Mouse (Mus musculus) forebrain, embryonic 16.5 days (tissue): ENCODE results near the gene Rtl8a. TPM values are rescaled to one million over a fixed set of nuclear protein-coding genes. Genes with fewer than 3 reads are reported as not detected.
"Not testable (repeated sequence)": the region's sequence is repeated elsewhere in the genome, so short reads cannot be mapped to it uniquely, and the experiment has no call there.

Experiments
- ATAC-seq: fragments of 200-750 bp; cut with Nextera tagmentation; 2 replicates; pipeline ENCODE4 v1.8.0; 2017; ENCODE audit warnings: mild to moderate bottlenecking, moderate library complexity
- H3K27ac ChIP-seq: fragments of 300-500 bp; sonication (generic); 2 replicates; pipeline ENCODE4 v1.5.1; 2014; ENCODE audit warnings: low read length, control low read depth
- H3K27me3 ChIP-seq: fragments of 300-500 bp; sonication (generic); replicated peaks from 2 replicates; pipeline ENCODE4 v1.6.1; 2014; ENCODE audit warnings: low read length; ENCODE audit not compliant: control insufficient read depth, insufficient read depth
- H3K36me3 ChIP-seq: fragments of 300-500 bp; sonication (generic); 2 replicates; pipeline ENCODE4 v1.6.1; 2014; ENCODE audit not compliant: control insufficient read depth, insufficient read depth
- H3K4me1 ChIP-seq: fragments of 300-500 bp; sonication (generic); replicated peaks from 2 replicates; pipeline ENCODE4 v1.6.1; 2014; ENCODE audit warnings: low read length; ENCODE audit not compliant: control insufficient read depth, insufficient read depth
- H3K4me2 ChIP-seq: fragments of 300-500 bp; sonication (generic); 2 replicates; pipeline ENCODE4 v1.6.1; 2014; ENCODE audit warnings: mild to moderate bottlenecking, low read length, control low read depth
- H3K4me3 ChIP-seq: fragments of 300-500 bp; sonication (generic); replicated peaks from 2 replicates; pipeline ENCODE4 v1.5.1; 2014; ENCODE audit warnings: mild to moderate bottlenecking, low read length, control low read depth
- H3K9ac ChIP-seq: fragments of 300-500 bp; sonication (generic); replicated peaks from 2 replicates; pipeline ENCODE4 v1.6.1; 2014; ENCODE audit warnings: low read depth, low read length, control low read depth
- H3K9me3 ChIP-seq: fragments of 300-500 bp; sonication (generic); 2 replicates; pipeline ENCODE4 v1.6.1; 2016; ENCODE audit warnings: low read length; ENCODE audit not compliant: control insufficient read depth
- WGBS: fragments of 180-500 bp; shearing (Covaris S2); extraction: QIAGEN DNeasy Blood & Tissue Kit; methylation state at CpG from one replicate; pipeline ENCODE4 v1.1.7; 2014; 5-methylcytosine and 5-hydroxymethylcytosine counted together
- polyA plus RNA-seq: library from polyadenylated mRNA; unstranded; fragments of >200 nt; fragmentation: Nextera tagmentation; extraction: Ambion mirVana; gene quantifications from 2 replicates; pipeline ENCODE4 v1.2.1, GENCODE M21; 2015

Rtl8a gene
- 146 and 154 TPM in 2 replicates for polyA plus RNA-seq

DNA sequence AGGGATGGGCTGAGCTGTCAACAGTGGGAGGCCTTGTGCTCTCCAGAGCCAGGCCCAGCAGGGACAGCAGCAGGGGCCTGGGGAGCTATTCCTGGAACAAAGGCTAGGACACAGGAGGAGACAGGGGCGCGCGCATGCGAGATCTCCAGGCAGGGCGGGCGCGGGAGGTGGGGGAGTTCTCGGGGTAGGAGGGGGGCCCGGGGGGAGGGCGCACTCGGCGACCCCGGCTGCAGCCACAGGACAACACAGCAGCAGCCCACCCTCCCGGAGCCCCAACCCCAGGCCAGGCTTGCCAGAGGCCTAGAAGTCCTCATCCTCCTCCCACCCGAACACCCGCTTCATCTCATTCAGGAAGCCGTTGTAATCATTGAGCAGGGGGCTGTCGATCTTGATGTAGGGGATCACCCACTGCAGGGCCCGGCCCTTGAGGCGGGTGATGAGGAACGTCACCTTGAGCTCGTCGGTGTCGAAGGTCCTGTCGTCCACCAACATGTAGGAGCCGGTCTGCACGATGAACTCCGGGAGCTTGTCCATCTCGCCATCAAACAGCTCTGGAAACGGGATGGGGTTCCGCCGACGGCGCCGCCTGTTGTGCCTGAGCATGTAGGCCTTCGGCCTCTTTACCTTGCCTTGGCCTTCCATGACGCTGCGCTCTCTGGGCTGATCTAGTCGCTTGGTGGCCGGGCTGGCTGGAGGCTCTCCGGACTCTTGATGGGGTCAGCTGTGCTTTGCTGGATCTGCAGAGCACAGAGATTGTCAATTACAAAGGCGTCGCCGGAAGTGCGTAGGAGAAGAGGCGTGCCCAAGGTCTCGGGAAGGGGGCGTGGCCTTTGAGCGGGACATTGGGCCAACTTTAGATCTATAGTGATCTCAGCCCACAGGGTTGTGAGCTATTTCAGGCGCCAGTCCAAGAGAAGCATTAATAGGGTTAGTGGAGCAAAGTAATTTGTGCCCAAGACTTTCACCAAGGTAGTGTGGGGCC is at the start of gene Rtl8a:
Gene Rtl8a (minus strand): TSS at position 703 of the 982 bp plus-strand sequence.
- not testable (repeated sequence) for H3K27ac ChIP-seq, H3K27me3 ChIP-seq, H3K36me3 ChIP-seq, H3K9me3 ChIP-seq, H3K4me1 ChIP-seq
- Histone ChIP-seq H3K9ac (peak within 1 kb of the TSS; percentile 45; the same call in 1 of the 2 replicates), H3K4me2 (peak within 1 kb of the TSS; percentile 40), H3K4me3 (peak within 1 kb of the TSS; percentile 41)
- 19% methylated on average over 10 of the region's 50 CpGs for WGBS
- peak; percentile 96 for ATAC-seq

- WGBS = 68% methylated on average over 2 of the region's 2 CpGs
- H3K4me3 ChIP-seq = no peak overlapping the region
- no peaks in the 10 kb centered on the region for H3K27me3 ChIP-seq
- H3K36me3 ChIP-seq = no peaks in the 10 kb centered on the region
- no peak for ATAC-seq
- no peak overlapping the region for H3K9ac ChIP-seq
- no peak overlapping the region for H3K27ac ChIP-seq
- no peaks in the 10 kb centered on the region for H3K9me3 ChIP-seq
- H3K4me2 ChIP-seq = no peak overlapping the region
- no peaks in the 10 kb centered on the region for H3K4me1 ChIP-seq
Observed at GRCm38 (mm10) chrX:53693141-53693540, 49.7 kb upstream of the Rtl8a start.

GRCm38 (mm10) chrX:53692065-53692464 is 48.6 kb upstream of the Rtl8a start:
- H3K36me3 ChIP-seq = no peaks in the 10 kb centered on the region
- no peak overlapping the region for H3K4me3 ChIP-seq
- WGBS = 89% methylated on average over 2 of the region's 2 CpGs
- H3K4me1 ChIP-seq = no peaks in the 10 kb centered on the region
- H3K4me2 ChIP-seq = no peak overlapping the region
- H3K9me3 ChIP-seq = no peaks in the 10 kb centered on the region
- no peak overlapping the region for H3K9ac ChIP-seq
- H3K27me3 ChIP-seq = no peaks in the 10 kb centered on the region
- no peak for ATAC-seq
- H3K27ac ChIP-seq = no peak overlapping the region

DNA sequence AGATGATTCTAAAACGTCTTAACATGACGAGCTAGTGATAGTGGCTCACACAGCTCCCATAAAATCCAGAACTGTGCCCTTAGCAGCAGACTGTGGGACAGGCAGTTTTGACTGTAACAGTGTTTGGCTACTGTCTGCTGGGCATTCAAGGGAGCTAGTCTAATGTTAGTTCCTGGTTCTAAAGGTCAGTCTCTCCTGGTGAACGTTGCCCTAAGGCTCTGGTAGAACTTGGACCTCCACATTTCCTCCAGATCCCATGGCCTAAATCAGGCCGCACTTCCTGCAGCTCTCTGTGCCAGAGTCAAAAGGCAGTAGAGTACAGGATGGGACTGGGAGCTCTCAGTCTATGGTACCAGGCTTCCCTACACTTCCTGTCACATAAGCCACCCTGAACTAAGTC is 41.2 kb upstream of the Rtl8a start:
- not testable (repeated sequence) for H3K4me3 ChIP-seq, H3K4me1 ChIP-seq, H3K9me3 ChIP-seq, H3K4me2 ChIP-seq, H3K36me3 ChIP-seq, ATAC-seq, H3K27me3 ChIP-seq, H3K27ac ChIP-seq, H3K9ac ChIP-seq
- WGBS = 88% methylated on average over 2 of the region's 4 CpGs

DNA sequence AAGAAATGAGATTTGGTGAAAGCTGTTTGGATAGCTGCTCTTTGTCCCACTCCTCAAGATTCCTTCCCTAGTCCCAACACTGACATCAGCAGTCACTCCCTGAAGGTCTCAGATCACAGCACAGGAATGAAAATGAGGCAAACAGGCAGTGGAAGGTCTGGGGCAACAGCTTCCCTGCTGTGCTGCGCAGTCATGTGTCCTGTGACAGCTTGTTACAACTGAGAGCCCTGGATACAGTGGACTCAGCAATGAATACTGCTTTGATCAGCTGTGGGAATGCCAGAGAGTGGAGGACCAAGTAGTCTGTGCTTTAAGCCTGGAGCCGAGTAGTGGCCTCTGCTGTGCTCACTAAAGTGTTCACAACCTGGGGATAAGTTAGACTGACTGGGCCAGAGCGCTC is 39.2 kb upstream of the Rtl8a start:
- H3K4me2 ChIP-seq, H3K9ac ChIP-seq, ATAC-seq, H3K27ac ChIP-seq, H3K27me3 ChIP-seq, H3K4me3 ChIP-seq, H3K36me3 ChIP-seq, H3K9me3 ChIP-seq, H3K4me1 ChIP-seq: not testable (repeated sequence)
- WGBS = 46% methylated on average over 2 of the region's 3 CpGs

GRCm38 (mm10) chrX:53676943-53677342 is 33.5 kb upstream of the Rtl8a start:
- peak; percentile 67 for ATAC-seq
- H3K4me1 ChIP-seq, H3K4me2 ChIP-seq, H3K4me3 ChIP-seq, H3K27me3 ChIP-seq, H3K36me3 ChIP-seq, H3K9me3 ChIP-seq, H3K9ac ChIP-seq, H3K27ac ChIP-seq: not testable (repeated sequence)
- WGBS = 26% methylated on average over 2 of the region's 2 CpGs

- Histone ChIP-seq H3K4me3 (peak overlapping the region; percentile 39), H3K4me2 (peak overlapping the region; percentile 49), H3K27ac (peak overlapping the region; percentile 82), H3K9ac (peak overlapping the region; percentile 39; the same call in 1 of the 2 replicates)
- 22% methylated on average over 4 of the region's 4 CpGs for WGBS
- H3K27me3 ChIP-seq, H3K9me3 ChIP-seq, H3K4me1 ChIP-seq, H3K36me3 ChIP-seq: not testable (repeated sequence)
- peak; percentile 39 for ATAC-seq
Observed at GRCm38 (mm10) chrX:53670696-53671095, 27.2 kb upstream of the Rtl8a start.

- Histone ChIP-seq H3K36me3 (no peaks in the 10 kb centered on the region), H3K4me1 (no peaks in the 10 kb centered on the region), H3K9me3 (no peaks in the 10 kb centered on the region), H3K9ac (peak within 1 kb of the TSS; percentile 39; the same call in 1 of the 2 replicates), H3K4me3 (peak within 1 kb of the TSS; percentile 39), H3K27me3 (no peaks in the 10 kb centered on the region), H3K27ac (peak within 1 kb of the TSS; percentile 82), H3K4me2 (peak within 1 kb of the TSS; percentile 49)
- ATAC-seq = peak; percentile 97
- 21% methylated on average over 11 of the region's 15 CpGs for WGBS
Observed at GRCm38 (mm10) chrX:53670294-53670693, 26.8 kb upstream of the Rtl8a start, which contains the start of gene Rtl8b. Gene Rtl8b (minus strand): TSS chrX:53670408.

DNA sequence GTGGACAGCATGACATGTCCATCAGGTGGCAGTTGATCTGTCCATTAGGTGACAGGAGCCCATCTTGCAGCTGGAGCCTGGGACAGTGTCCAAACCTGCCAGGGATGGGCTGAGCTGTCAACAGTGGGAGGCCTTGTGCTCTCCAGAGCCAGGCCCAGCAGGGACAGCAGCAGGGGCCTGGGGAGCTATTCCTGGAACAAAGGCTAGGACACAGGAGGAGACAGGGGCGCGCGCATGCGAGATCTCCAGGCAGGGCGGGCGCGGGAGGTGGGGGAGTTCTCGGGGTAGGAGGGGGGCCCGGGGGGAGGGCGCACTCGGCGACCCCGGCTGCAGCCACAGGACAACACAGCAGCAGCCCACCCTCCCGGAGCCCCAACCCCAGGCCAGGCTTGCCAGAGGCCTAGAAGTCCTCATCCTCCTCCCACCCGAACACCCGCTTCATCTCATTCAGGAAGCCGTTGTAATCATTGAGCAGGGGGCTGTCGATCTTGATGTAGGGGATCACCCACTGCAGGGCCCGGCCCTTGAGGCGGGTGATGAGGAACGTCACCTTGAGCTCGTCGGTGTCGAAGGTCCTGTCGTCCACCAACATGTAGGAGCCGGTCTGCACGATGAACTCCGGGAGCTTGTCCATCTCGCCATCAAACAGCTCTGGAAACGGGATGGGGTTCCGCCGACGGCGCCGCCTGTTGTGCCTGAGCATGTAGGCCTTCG is 26.2 kb upstream of the Rtl8a start:
- not testable (repeated sequence) for H3K27ac ChIP-seq, H3K9me3 ChIP-seq, H3K27me3 ChIP-seq, H3K9ac ChIP-seq, H3K4me1 ChIP-seq, H3K36me3 ChIP-seq
- no CpG with 5 or more reads among the region's 36 CpGs for WGBS
- Histone ChIP-seq H3K4me2 (peak overlapping the region; percentile 32), H3K4me3 (peak overlapping the region; percentile 39)
- ATAC-seq = peak; percentile 59
